Mouse (Mus musculus): ENCODE measurements around the gene Tent5b. TPM values are rescaled to one million over a fixed set of nuclear protein-coding genes. Genes with fewer than 3 reads are reported as not detected.

The Tent5b gene
- polyA plus RNA-seq, 1 experiment = 1.8 TPM

DNA sequence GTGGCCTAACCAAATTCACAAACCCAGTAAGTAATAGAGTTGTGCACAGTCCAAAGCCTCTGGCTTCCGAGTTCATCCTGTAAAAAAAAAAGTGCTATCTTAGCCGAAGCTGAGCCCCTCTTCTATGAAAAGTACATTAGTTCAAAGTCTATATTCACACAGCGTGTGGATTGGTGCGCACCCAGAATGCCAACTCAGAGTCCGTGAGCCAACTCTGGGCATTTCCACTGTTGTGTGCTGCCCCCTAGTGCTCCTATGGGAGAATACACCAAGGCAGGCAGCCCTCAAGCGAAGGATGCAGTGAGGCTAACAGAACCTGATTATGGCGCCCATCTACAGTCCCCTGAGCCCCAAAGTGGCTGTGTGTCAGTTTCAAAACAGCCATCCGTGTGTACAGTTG, 33.0 kb downstream of the Tent5b start:
- H3K4me3 ChIP-seq (ENCODE audit: low read depth, low read length) = no peak overlapping the region
- no peaks in the 10 kb centered on the region for H3K36me3 ChIP-seq (ENCODE audit: control insufficient read depth, insufficient read depth, low read length)
- H3K27me3 ChIP-seq (ENCODE audit: control insufficient read depth, insufficient read depth, low read length) = no peaks in the 10 kb centered on the region
- TF ChIP-seq POLR2A (IDR thresholded peaks at IDR 0.05; ENCODE audit: low read depth, low read length) (no peak), CTCF (IDR thresholded peaks at IDR 0.05; ENCODE audit: extremely low read depth, insufficient read length, insufficient replicate concordance, low read depth, low read length) (peak; percentile 93; the same call in 1 of the 2 replicates)
- WGBS = 5% methylated on average over 8 of the region's 8 CpGs
- no peaks in the 10 kb centered on the region for H3K4me1 ChIP-seq (ENCODE audit: control insufficient read depth, insufficient read depth, insufficient read length, low read length)
- H3K27ac ChIP-seq (ENCODE audit: insufficient read depth, low read depth, low read length) = peak overlapping the region; percentile 59; the same call in 1 of the 2 replicates

DNA sequence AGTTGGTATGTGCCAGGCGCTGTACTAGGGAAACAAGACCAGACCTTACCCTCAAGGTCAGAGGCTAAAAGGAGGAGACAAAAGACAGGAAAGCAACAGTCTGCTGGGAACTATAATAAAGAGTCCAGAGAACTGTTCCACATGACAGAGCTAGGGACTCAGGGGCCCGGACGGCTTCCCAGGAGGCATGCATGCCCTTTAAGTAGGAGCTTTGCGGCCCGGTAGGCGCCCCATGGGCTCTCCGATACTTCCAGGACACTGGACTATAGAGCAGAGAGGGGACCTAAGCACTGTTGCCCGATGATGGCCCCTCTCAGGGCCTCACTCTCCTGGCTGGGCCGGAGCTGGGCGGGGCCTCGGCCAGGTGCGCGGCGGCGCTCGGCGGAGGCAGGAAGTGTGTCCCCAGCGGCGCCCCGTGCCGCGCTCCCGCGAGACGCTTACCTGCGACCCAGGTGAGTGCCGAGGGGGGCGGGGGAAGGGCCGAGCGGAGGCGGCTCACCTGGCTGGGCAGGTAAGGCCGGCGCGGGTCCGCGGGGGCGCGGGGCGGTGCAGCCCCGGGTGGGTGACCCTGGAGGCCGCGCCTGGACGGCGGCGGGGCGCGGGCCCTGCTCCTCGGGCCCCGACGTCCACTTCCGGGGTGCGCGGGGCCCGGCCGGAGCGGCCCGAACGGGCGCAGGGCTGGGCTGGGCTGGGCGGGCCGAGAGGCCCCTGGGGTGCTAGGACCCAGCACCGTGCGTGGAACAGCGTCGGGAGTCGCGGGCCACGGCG, 38.9 kb downstream of the Tent5b start, which contains the start of gene Kdf1:
Gene Kdf1 (plus strand): TSS at position 363 of the 768 bp plus-strand sequence.
- 3% methylated on average over 66 of the region's 69 CpGs for WGBS
- no peaks in the 10 kb centered on the region; the same call in 1 of the 2 replicates for H3K4me1 ChIP-seq (ENCODE audit: control insufficient read depth, insufficient read depth, insufficient read length, low read length)
- no peak for TF ChIP-seq CTCF (IDR thresholded peaks at IDR 0.05; ENCODE audit: extremely low read depth, insufficient read length, insufficient replicate concordance, low read depth, low read length)
- peak; percentile 35 for TF ChIP-seq POLR2A (IDR thresholded peaks at IDR 0.05; ENCODE audit: low read depth, low read length)
- H3K4me3 ChIP-seq (ENCODE audit: low read depth, low read length) = peak within 1 kb of the TSS; percentile 87
- H3K27ac ChIP-seq (ENCODE audit: insufficient read depth, low read depth, low read length) = peak within 1 kb of the TSS; percentile 42; the same call in 1 of the 2 replicates
- H3K36me3 ChIP-seq (ENCODE audit: control insufficient read depth, insufficient read depth, low read length) = no peaks in the 10 kb centered on the region
- H3K27me3 ChIP-seq (ENCODE audit: control insufficient read depth, insufficient read depth, low read length) = no peaks in the 10 kb centered on the region

DNA sequence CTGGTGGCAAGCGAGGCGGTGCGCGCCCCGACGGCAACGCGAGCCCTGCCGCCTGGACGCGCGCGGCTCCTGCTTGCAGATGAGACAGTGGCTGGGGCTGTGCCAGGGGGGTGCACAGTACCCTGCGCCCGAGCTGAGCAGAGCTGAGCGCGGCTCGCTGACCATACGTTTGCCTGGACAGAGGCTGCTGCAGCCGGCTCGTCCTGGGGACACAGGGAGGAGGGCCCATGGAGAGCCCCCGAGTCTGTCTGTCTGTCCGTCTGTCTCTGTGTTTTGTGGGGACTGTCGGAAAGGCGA, 39.4 kb downstream of the Tent5b start:
- Histone ChIP-seq H3K4me1 (ENCODE audit: control insufficient read depth, insufficient read depth, insufficient read length, low read length) (no peaks in the 10 kb centered on the region; the same call in 1 of the 2 replicates), H3K4me3 (ENCODE audit: low read depth, low read length) (peak overlapping the region; percentile 87), H3K36me3 (ENCODE audit: control insufficient read depth, insufficient read depth, low read length) (no peaks in the 10 kb centered on the region), H3K27me3 (ENCODE audit: control insufficient read depth, insufficient read depth, low read length) (no peaks in the 10 kb centered on the region), H3K27ac (ENCODE audit: insufficient read depth, low read depth, low read length) (no peak overlapping the region)
- TF ChIP-seq CTCF (IDR thresholded peaks at IDR 0.05; ENCODE audit: extremely low read depth, insufficient read length, insufficient replicate concordance, low read depth, low read length) = no peak
- no peak for TF ChIP-seq POLR2A (IDR thresholded peaks at IDR 0.05; ENCODE audit: low read depth, low read length)
- 4% methylated on average over 25 of the region's 25 CpGs for WGBS

DNA sequence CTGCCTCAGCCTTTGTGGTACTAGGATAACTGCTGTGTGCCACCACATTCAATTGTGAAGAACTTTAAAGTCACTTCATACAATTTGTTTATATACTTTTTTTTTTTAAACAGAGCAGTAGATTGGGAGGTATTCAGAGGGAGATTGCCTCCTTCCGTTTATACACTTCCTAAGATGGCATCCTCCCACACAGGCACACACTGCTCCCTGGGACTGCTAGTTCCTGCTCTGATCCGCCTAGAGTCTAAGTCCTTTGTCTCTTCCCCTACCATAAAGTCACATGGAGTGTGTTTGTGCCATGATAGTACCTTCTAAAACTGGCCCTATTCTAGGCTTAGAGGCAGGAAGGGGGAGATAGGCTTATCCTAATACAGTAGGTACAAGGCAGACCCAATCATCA, 41.6 kb downstream of the Tent5b start:
- TF ChIP-seq POLR2A (IDR thresholded peaks at IDR 0.05; ENCODE audit: low read depth, low read length) (no peak), CTCF (IDR thresholded peaks at IDR 0.05; ENCODE audit: extremely low read depth, insufficient read length, insufficient replicate concordance, low read depth, low read length) (no peak)
- H3K4me1 ChIP-seq (ENCODE audit: control insufficient read depth, insufficient read depth, insufficient read length, low read length) = no peaks in the 10 kb centered on the region; the same call in 1 of the 2 replicates
- WGBS = 58% methylated on average over 2 of the region's 2 CpGs
- no peaks in the 10 kb centered on the region for H3K27me3 ChIP-seq (ENCODE audit: control insufficient read depth, insufficient read depth, low read length)
- no peak overlapping the region for H3K4me3 ChIP-seq (ENCODE audit: low read depth, low read length)
- H3K27ac ChIP-seq (ENCODE audit: insufficient read depth, low read depth, low read length) = no peak overlapping the region
- H3K36me3 ChIP-seq (ENCODE audit: control insufficient read depth, insufficient read depth, low read length) = 0 out of 2 replicates have a peak, but pooled peaks cover 2% of the 10 kb centered on the region

DNA sequence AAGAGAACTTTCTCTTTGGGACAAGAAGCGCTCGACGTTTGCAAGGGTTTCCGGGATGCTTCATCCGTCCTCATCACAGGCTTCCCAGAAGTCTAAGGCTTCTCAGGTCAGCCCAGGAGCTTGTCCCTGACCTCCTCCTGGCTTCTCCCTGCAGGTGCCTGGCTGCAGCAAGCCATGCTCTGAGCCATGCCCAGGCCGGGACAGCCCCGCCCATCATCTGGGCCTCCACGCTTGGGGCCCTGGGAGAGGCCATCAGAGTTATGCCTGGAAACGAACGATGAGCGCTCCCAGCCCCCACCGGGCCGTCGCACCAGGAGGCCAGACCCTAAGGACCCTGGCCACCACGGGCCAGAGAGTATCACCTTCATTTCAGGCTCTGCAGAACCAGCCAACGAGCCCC, 47.9 kb downstream of the Tent5b start:
- H3K27ac ChIP-seq (ENCODE audit: insufficient read depth, low read depth, low read length) = no peak overlapping the region

GRCm38 (mm10) chr4:133532777-133533176, 52.8 kb downstream of the Tent5b start:
- TF ChIP-seq CTCF (IDR thresholded peaks at IDR 0.05; ENCODE audit: extremely low read depth, insufficient read length, insufficient replicate concordance, low read depth, low read length) (no peak), POLR2A (IDR thresholded peaks at IDR 0.05; ENCODE audit: low read depth, low read length) (no peak)
- peaks cover 12% of the 10 kb centered on the region for H3K4me1 ChIP-seq (ENCODE audit: control insufficient read depth, insufficient read depth, insufficient read length, low read length)
- H3K27ac ChIP-seq (ENCODE audit: insufficient read depth, low read depth, low read length) = no peak overlapping the region
- peaks cover 59% of the 10 kb centered on the region for H3K36me3 ChIP-seq (ENCODE audit: control insufficient read depth, insufficient read depth, low read length)
- no peaks in the 10 kb centered on the region for H3K27me3 ChIP-seq (ENCODE audit: control insufficient read depth, insufficient read depth, low read length)
- 49% methylated on average over 3 of the region's 3 CpGs for WGBS
- H3K4me3 ChIP-seq (ENCODE audit: low read depth, low read length) = no peak overlapping the region

More for the DNA sequence above, 47.9 kb downstream of the Tent5b start:
- peaks cover 35% of the 10 kb centered on the region for H3K36me3 ChIP-seq (ENCODE audit: control insufficient read depth, insufficient read depth, low read length)
- TF ChIP-seq CTCF (IDR thresholded peaks at IDR 0.05; ENCODE audit: extremely low read depth, insufficient read length, insufficient replicate concordance, low read depth, low read length) = no peak
- no peak for TF ChIP-seq POLR2A (IDR thresholded peaks at IDR 0.05; ENCODE audit: low read depth, low read length)
- no peak overlapping the region for H3K4me3 ChIP-seq (ENCODE audit: low read depth, low read length)
- H3K4me1 ChIP-seq (ENCODE audit: control insufficient read depth, insufficient read depth, insufficient read length, low read length) = no peaks in the 10 kb centered on the region
- 54% methylated on average over 16 of the region's 16 CpGs for WGBS
- no peaks in the 10 kb centered on the region for H3K27me3 ChIP-seq (ENCODE audit: control insufficient read depth, insufficient read depth, low read length)

DNA sequence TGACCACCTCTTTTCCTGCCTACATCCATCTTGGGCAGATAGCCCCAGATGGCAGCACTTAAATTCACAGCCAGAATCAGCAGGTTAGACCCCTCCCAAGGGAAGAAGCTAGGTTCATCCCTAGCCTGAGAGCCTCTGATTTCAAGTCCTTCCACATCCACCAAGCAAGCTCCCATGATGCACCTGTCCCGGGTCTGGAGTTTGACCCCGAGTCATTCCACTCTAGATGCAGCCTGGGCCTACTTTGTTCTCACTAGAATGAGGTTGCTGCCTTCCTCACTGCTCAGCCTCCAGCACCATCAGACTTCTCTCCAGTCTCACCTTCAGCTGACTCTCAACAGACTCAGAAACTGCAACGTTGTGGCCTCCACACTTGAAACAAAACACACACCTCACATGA, 56.1 kb downstream of the Tent5b start:
- Histone ChIP-seq H3K4me3 (ENCODE audit: low read depth, low read length) (no peak overlapping the region), H3K27ac (ENCODE audit: insufficient read depth, low read depth, low read length) (peak overlapping the region; percentile 74), H3K4me1 (ENCODE audit: control insufficient read depth, insufficient read depth, insufficient read length, low read length) (peaks cover 12% of the 10 kb centered on the region), H3K27me3 (ENCODE audit: control insufficient read depth, insufficient read depth, low read length) (no peaks in the 10 kb centered on the region), H3K36me3 (ENCODE audit: control insufficient read depth, insufficient read depth, low read length) (peaks cover 56% of the 10 kb centered on the region)
- 31% methylated on average over 3 of the region's 3 CpGs for WGBS
- TF ChIP-seq CTCF (IDR thresholded peaks at IDR 0.05; ENCODE audit: extremely low read depth, insufficient read length, insufficient replicate concordance, low read depth, low read length) (no peak), POLR2A (IDR thresholded peaks at IDR 0.05; ENCODE audit: low read depth, low read length) (no peak)

Data from small intestine, adult 2 months (tissue).